Mouse (Mus musculus): Measurements from ENCODE around the gene Meltf. TPM values are rescaled to one million over a fixed set of nuclear protein-coding genes. Genes with fewer than 3 reads are reported as not detected.
A peak's percentile ranks its signal among the peaks of the same experiment; 100 is the strongest.

Gene Meltf
- total and polyA plus RNA-seq, 3 experiments, result not detected

GRCm38 (mm10) chr16:31908959-31909358, 30.3 kb downstream of the Meltf start:
- H3K4me3 ChIP-seq (ENCODE audit: control insufficient read depth in 1 of 2, insufficient read depth in 1 of 2, low read depth in 2 of 2, low read length in 2 of 2), result no peak overlapping the region
- H3K79me2 ChIP-seq (ENCODE audit: control insufficient read depth, insufficient read depth, low read length, poor library complexity), result no peaks in the 10 kb centered on the region
- peaks cover 0 to 5% of the 10 kb centered on the region in 2 experiments; a peak in 3 of 4 replicates for H3K4me1 ChIP-seq (ENCODE audit: control insufficient read depth in 1 of 2, insufficient read depth in 2 of 2, low read length in 2 of 2)
- TF ChIP-seq POLR2A (IDR thresholded peaks at IDR 0.05; ENCODE audit: control insufficient read depth in 1 of 2, insufficient read depth in 1 of 2, low read depth in 1 of 2, low read length in 2 of 2, poor library complexity in 1 of 2), result no peak
- TF ChIP-seq ZC3H11A (IDR thresholded peaks at IDR 0.05; ENCODE audit: low read depth, low read length), result no peak
- TF ChIP-seq GABPA (IDR thresholded peaks at IDR 0.05; ENCODE audit: low read depth, low read length), result no peak
- TF ChIP-seq MAX (IDR thresholded peaks at IDR 0.05; ENCODE audit: low read length), result no peak
- no peak for TF ChIP-seq BHLHE40 (IDR thresholded peaks at IDR 0.05; ENCODE audit: borderline replicate concordance, low read depth, low read length)
- no peak for TF ChIP-seq POLR2AphosphoS5 (IDR thresholded peaks at IDR 0.05; ENCODE audit: borderline replicate concordance, low read depth, low read length)
- no peak for TF ChIP-seq USF1 (IDR thresholded peaks at IDR 0.05; ENCODE audit: low read depth, low read length)
- TF ChIP-seq TBP (IDR thresholded peaks at IDR 0.05; ENCODE audit: low read depth, low read length), result no peak
- TF ChIP-seq MYB (IDR thresholded peaks at IDR 0.05; ENCODE audit: low read depth, low read length), result no peak
- no peak for TF ChIP-seq TCF12 (IDR thresholded peaks at IDR 0.05; ENCODE audit: low read depth, low read length)
- TF ChIP-seq RAD21 (IDR thresholded peaks at IDR 0.05; ENCODE audit: low read depth, low read length), result no peak
- no peak for TF ChIP-seq HCFC1 (IDR thresholded peaks at IDR 0.05; ENCODE audit: low read depth, low read length)
- no peak for TF ChIP-seq POLR2AphosphoS2 (IDR thresholded peaks at IDR 0.05; ENCODE audit: low read length)
- TF ChIP-seq UBTF (IDR thresholded peaks at IDR 0.05; ENCODE audit: borderline replicate concordance, insufficient read depth, low read depth, low read length), result no peak
- no peak for TF ChIP-seq E2F4 (IDR thresholded peaks at IDR 0.05; ENCODE audit: borderline replicate concordance, low read depth, low read length)
- no peak for TF ChIP-seq MAFK (IDR thresholded peaks at IDR 0.05; ENCODE audit: borderline replicate concordance, low read depth, low read length)
- no peak for TF ChIP-seq NELFE (IDR thresholded peaks at IDR 0.05; ENCODE audit: low read depth, low read length)
- TF ChIP-seq MEF2A (IDR thresholded peaks at IDR 0.05; ENCODE audit: extremely low read depth, insufficient replicate concordance, low read depth, low read length, poor library complexity, severe bottlenecking), result no peak
- H3K36me3 ChIP-seq (ENCODE audit: control insufficient read depth in 1 of 2, insufficient read depth in 2 of 2, low read length in 2 of 2), result no peaks in the 10 kb centered on the region
- no peak overlapping the region for H3K27ac ChIP-seq (ENCODE audit: control insufficient read depth, low read depth, low read length)
- H3K27me3 ChIP-seq (ENCODE audit: control insufficient read depth in 1 of 2, insufficient read depth in 2 of 2, low read length in 2 of 2), result no peaks in the 10 kb centered on the region
- no peak for DNase-seq (ENCODE audit: low read depth, low spot score)
- no peak overlapping the region for H3K9ac ChIP-seq (ENCODE audit: control insufficient read depth, low read depth, low read length, poor library complexity, severe bottlenecking)
- no peaks in the 10 kb centered on the region for H3K9me3 ChIP-seq (replicated peaks; ENCODE audit: insufficient read depth, low read length)

GRCm38 (mm10) chr16:31910281-31910847, 31.8 kb downstream of the Meltf start:
- Histone ChIP-seq H3K4me3 (ENCODE audit: control insufficient read depth in 1 of 2, insufficient read depth in 1 of 2, low read depth in 2 of 2, low read length in 2 of 2) (peak overlapping the region; percentile 23 to 39; a peak in 3 of 4 replicates), H3K36me3 (ENCODE audit: control insufficient read depth in 1 of 2, insufficient read depth in 2 of 2, low read length in 2 of 2) (no peaks in the 10 kb centered on the region), H3K9ac (ENCODE audit: control insufficient read depth, low read depth, low read length, poor library complexity, severe bottlenecking) (no peak overlapping the region), H3K4me1 (ENCODE audit: control insufficient read depth in 1 of 2, insufficient read depth in 2 of 2, low read length in 2 of 2) (peaks cover 0 to 5% of the 10 kb centered on the region in 2 experiments; a peak in 3 of 4 replicates), H3K27ac (ENCODE audit: control insufficient read depth, low read depth, low read length) (no peak overlapping the region), H3K9me3 (replicated peaks; ENCODE audit: insufficient read depth, low read length) (no peaks in the 10 kb centered on the region), H3K79me2 (ENCODE audit: control insufficient read depth, insufficient read depth, low read length, poor library complexity) (no peaks in the 10 kb centered on the region), H3K27me3 (ENCODE audit: control insufficient read depth in 1 of 2, insufficient read depth in 2 of 2, low read length in 2 of 2) (no peaks in the 10 kb centered on the region)
- peak; percentile 37 for DNase-seq (ENCODE audit: low read depth, low spot score)
- peak; percentile 85 for TF ChIP-seq ZNF384 (IDR thresholded peaks at IDR 0.05; ENCODE audit: low read depth, low read length)
- no peak for TF ChIP-seq JUND (IDR thresholded peaks at IDR 0.05; ENCODE audit: low read depth, low read length)
- peak; percentile 61 for TF ChIP-seq USF1 (IDR thresholded peaks at IDR 0.05; ENCODE audit: low read depth, low read length)
- no peak for TF ChIP-seq ETS1 (IDR thresholded peaks at IDR 0.05; ENCODE audit: low read depth, low read length)
- TF ChIP-seq MAZ (IDR thresholded peaks at IDR 0.05; ENCODE audit: low read depth, low read length), result no peak
- no peak for TF ChIP-seq ZC3H11A (IDR thresholded peaks at IDR 0.05; ENCODE audit: low read depth, low read length)
- TF ChIP-seq USF2 (IDR thresholded peaks at IDR 0.05; ENCODE audit: borderline replicate concordance in 1 of 2, insufficient read depth in 1 of 2, low read depth in 1 of 2, low read length in 2 of 2), result no peak
- no peak for TF ChIP-seq SIN3A (IDR thresholded peaks at IDR 0.05; ENCODE audit: low read length)
- no peak for TF ChIP-seq RAD21 (IDR thresholded peaks at IDR 0.05; ENCODE audit: low read depth, low read length)
- no peak for TF ChIP-seq BHLHE40 (IDR thresholded peaks at IDR 0.05; ENCODE audit: borderline replicate concordance, low read depth, low read length)
- no peak for TF ChIP-seq HCFC1 (IDR thresholded peaks at IDR 0.05; ENCODE audit: low read depth, low read length)
- TF ChIP-seq NRF1 (IDR thresholded peaks at IDR 0.05; ENCODE audit: insufficient read depth, low read depth, low read length, poor library complexity, severe bottlenecking), result no peak
- no peak for TF ChIP-seq SMC3 (IDR thresholded peaks at IDR 0.05; ENCODE audit: low read depth, low read length)
- TF ChIP-seq GABPA (IDR thresholded peaks at IDR 0.05; ENCODE audit: low read depth, low read length), result no peak
